Mouse (Mus musculus): Measurements from ENCODE around the gene Zfp945. TPM values are rescaled to one million over a fixed set of nuclear protein-coding genes. Genes with fewer than 3 reads are reported as not detected.
A peak's percentile ranks its signal among the peaks of the same experiment; 100 is the strongest.
"Not testable (repeated sequence)": the region's sequence is repeated elsewhere in the genome, so short reads cannot be mapped to it uniquely, and the experiment has no call there.

Zfp945 gene
- polyA plus RNA-seq (2012; ENCODE audit: insufficient read depth, insufficient read length, missing spikeins) = 13.5 and 14.0 TPM in 2 replicates

DNA sequence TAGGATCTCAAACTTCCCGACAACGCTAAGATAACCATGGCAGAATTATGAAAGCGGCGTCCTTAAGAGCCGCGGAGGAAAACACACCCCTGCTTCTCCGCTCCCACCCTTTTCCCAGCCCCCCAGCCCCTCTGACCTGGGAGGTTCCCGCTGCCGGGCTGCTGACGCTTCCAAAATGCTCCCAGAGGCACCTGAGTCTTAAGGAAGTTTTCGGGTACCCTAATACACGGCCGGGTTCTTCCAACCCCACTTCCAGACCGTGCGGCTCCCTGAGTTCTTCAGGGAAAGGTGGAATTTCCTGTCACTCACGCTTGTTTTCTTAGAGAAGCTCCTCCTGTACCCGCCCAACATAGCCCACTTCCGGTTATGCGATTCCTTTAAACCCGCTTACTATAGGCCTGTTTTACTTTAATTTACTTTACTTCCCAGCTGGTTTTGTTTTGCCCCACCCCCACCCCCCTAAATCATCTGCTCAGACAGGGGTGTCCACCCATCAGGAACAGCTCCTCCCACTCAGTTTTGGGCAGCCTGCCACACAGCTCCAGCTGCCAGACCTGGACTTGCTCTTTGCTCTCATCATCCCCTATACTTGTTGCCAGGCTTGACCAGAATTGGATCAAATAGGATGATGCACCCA, at the start of gene Zfp945:
TSS of gene Zfp945 (minus strand) at position 290 of the 637 bp plus-strand sequence.
- Histone ChIP-seq H3K27ac (ENCODE audit: insufficient read depth, low read depth, low read length) (peak within 1 kb of the TSS; percentile 50), H3K4me3 (ENCODE audit: insufficient read depth, low read length) (peak within 1 kb of the TSS; percentile 76), H3K4me1 (ENCODE audit: control insufficient read depth, insufficient read depth, low read length) (0 out of 2 replicates have a peak, but pooled peaks cover 5% of the 10 kb centered on the region)
- TF ChIP-seq POLR2A (IDR thresholded peaks at IDR 0.05; ENCODE audit: borderline replicate concordance, low read depth, low read length) = no peak
- no peak for TF ChIP-seq CTCF (IDR thresholded peaks at IDR 0.05; ENCODE audit: low read depth, low read length)

DNA sequence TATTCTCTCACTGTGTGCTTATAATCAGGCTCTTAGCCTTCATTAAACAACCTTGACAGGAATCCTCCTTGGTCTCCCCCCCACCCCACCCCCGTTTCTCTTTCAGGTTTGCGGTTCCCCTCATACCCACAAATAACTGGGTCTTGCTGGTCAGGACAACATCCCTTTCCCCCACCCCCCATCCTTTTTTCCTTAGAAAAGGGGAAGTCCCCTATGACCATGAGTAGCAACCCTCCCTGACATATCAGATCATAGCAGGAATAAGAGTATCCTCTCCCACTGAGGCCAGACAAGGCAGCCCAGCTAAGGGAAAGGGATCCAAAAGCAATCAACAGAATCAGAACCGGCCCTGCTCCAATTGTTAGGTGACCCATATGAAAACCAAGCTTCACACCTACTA, 21.4 kb upstream of the Zfp945 start:
- Histone ChIP-seq H3K4me1 (ENCODE audit: control insufficient read depth, insufficient read depth, low read length) (no peaks in the 10 kb centered on the region), H3K27ac (ENCODE audit: insufficient read depth, low read depth, low read length) (no peak overlapping the region), H3K4me3 (ENCODE audit: insufficient read depth, low read length) (no peak overlapping the region)
- TF ChIP-seq CTCF (IDR thresholded peaks at IDR 0.05; ENCODE audit: low read depth, low read length) (no peak), POLR2A (IDR thresholded peaks at IDR 0.05; ENCODE audit: borderline replicate concordance, low read depth, low read length) (no peak)

DNA sequence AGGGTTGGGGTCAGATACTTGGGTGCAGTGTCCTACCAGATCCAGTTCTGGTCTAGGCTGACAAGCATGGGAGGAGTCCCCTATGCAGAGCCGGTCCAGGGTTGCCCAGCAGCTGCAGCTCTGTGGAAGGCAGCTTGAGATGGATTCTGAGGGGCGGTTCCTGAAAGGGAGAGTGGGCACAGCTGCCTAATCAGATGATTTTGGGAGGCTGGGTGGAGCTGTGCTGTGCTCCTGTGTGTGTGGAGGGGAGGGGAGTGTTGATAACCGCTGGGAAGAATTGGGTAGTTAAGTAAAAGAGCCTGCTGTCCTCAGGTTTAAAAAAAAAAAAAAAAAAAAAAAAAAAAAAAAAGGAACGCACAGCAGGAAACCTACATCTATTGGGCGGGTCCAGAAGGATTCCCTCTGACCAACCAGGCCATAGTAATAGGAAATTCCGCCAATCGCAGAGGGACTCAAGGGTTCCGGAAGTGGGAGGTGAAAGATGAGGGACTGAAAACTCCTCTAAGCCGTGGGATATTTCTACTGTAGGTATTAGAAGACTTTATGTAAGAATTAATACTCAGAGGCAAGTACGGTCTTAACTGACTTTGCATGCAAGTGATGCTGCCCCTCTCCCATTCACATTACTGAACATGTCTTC, 17.2 kb upstream of the Zfp945 start:
- Histone ChIP-seq H3K27ac (ENCODE audit: insufficient read depth, low read depth, low read length) (no peak overlapping the region), H3K4me1 (ENCODE audit: control insufficient read depth, insufficient read depth, low read length) (no peaks in the 10 kb centered on the region), H3K4me3 (ENCODE audit: insufficient read depth, low read length) (no peak overlapping the region)
- no peak for TF ChIP-seq CTCF (IDR thresholded peaks at IDR 0.05; ENCODE audit: low read depth, low read length)
- no peak for TF ChIP-seq POLR2A (IDR thresholded peaks at IDR 0.05; ENCODE audit: borderline replicate concordance, low read depth, low read length)

GRCm38 (mm10) chr17:22877427-22878307, 10.7 kb upstream of the Zfp945 start:
- Histone ChIP-seq H3K4me3 (ENCODE audit: insufficient read depth, low read length) (no peak overlapping the region), H3K4me1 (ENCODE audit: control insufficient read depth, insufficient read depth, low read length) (no peaks in the 10 kb centered on the region), H3K27ac (ENCODE audit: insufficient read depth, low read depth, low read length) (no peak overlapping the region)
- TF ChIP-seq CTCF (IDR thresholded peaks at IDR 0.05; ENCODE audit: low read depth, low read length) (no peak), POLR2A (IDR thresholded peaks at IDR 0.05; ENCODE audit: borderline replicate concordance, low read depth, low read length) (no peak)

GRCm38 (mm10) chr17:22876316-22876715, 9.4 kb upstream of the Zfp945 start:
- no peak overlapping the region for H3K27ac ChIP-seq (ENCODE audit: insufficient read depth, low read depth, low read length)
- TF ChIP-seq POLR2A (IDR thresholded peaks at IDR 0.05; ENCODE audit: borderline replicate concordance, low read depth, low read length) = no peak
- no peak for TF ChIP-seq CTCF (IDR thresholded peaks at IDR 0.05; ENCODE audit: low read depth, low read length)

GRCm38 (mm10) chr17:22875549-22875948, 8.6 kb upstream of the Zfp945 start:
- H3K27ac ChIP-seq (ENCODE audit: insufficient read depth, low read depth, low read length); H3K4me1 ChIP-seq (ENCODE audit: control insufficient read depth, insufficient read depth, low read length); H3K4me3 ChIP-seq (ENCODE audit: insufficient read depth, low read length): not testable (repeated sequence)

More at GRCm38 (mm10) chr17:22876316-22876715, 9.4 kb upstream of the Zfp945 start:
- Histone ChIP-seq H3K4me1 (ENCODE audit: control insufficient read depth, insufficient read depth, low read length) (no peaks in the 10 kb centered on the region), H3K4me3 (ENCODE audit: insufficient read depth, low read length) (no peak overlapping the region)

- TF ChIP-seq CTCF (IDR thresholded peaks at IDR 0.05; ENCODE audit: low read depth, low read length) (no peak), POLR2A (IDR thresholded peaks at IDR 0.05; ENCODE audit: borderline replicate concordance, low read depth, low read length) (no peak)
Measured at GRCm38 (mm10) chr17:22866421-22866844, 501 bp downstream of the Zfp945 start.

DNA sequence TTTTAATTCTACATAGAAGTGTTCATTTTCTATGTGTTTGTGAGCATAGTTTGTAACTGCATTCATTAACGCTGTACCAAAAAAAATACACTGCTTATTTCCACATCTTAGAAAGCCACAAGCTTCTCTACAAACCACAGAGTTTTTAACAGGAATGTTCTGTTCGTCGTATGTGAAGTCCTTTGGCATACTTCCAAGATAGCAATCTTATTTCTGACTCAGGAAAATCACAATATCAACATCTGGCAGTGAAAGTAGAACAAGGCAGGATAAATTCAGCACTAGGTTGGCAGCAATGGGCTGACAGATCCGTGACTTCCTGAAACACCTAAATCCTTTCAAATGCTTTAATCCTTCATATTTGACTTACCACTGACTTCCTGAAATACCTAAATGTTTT, 45.8 kb downstream of the Zfp945 start:
- no peak overlapping the region for H3K27ac ChIP-seq (ENCODE audit: insufficient read depth, low read depth, low read length)
- TF ChIP-seq POLR2A (IDR thresholded peaks at IDR 0.05; ENCODE audit: borderline replicate concordance, low read depth, low read length) (no peak), CTCF (IDR thresholded peaks at IDR 0.05; ENCODE audit: low read depth, low read length) (no peak)
- no peak overlapping the region for H3K4me3 ChIP-seq (ENCODE audit: insufficient read depth, low read length)
- 0 out of 2 replicates have a peak, but pooled peaks cover 2% of the 10 kb centered on the region for H3K4me1 ChIP-seq (ENCODE audit: control insufficient read depth, insufficient read depth, low read length)

More at GRCm38 (mm10) chr17:22866421-22866844, 501 bp downstream of the Zfp945 start:
- peak overlapping the region; percentile 50 for H3K27ac ChIP-seq (ENCODE audit: insufficient read depth, low read depth, low read length)
- H3K4me1 ChIP-seq (ENCODE audit: control insufficient read depth, insufficient read depth, low read length) = 0 out of 2 replicates have a peak, but pooled peaks cover 5% of the 10 kb centered on the region
- H3K4me3 ChIP-seq (ENCODE audit: insufficient read depth, low read length) = peak overlapping the region; percentile 76

GRCm38 (mm10) chr17:22818199-22818595, 48.7 kb downstream of the Zfp945 start:
- no peak overlapping the region for H3K27ac ChIP-seq (ENCODE audit: insufficient read depth, low read depth, low read length)
- TF ChIP-seq CTCF (IDR thresholded peaks at IDR 0.05; ENCODE audit: low read depth, low read length) (no peak), POLR2A (IDR thresholded peaks at IDR 0.05; ENCODE audit: borderline replicate concordance, low read depth, low read length) (no peak)
- 0 out of 2 replicates have a peak, but pooled peaks cover 2% of the 10 kb centered on the region for H3K4me1 ChIP-seq (ENCODE audit: control insufficient read depth, insufficient read depth, low read length)
- H3K4me3 ChIP-seq (ENCODE audit: insufficient read depth, low read length) = peak overlapping the region; percentile 69; the same call in 1 of the 2 replicates

All from bone marrow macrophage, adult 2 months (primary cell).